Mouse (Mus musculus): ENCODE measurements at regions not wholly inside any gene's neighbourhood (a gene's known extent, or its start where the extent isn't known, plus 50 kb on each side); places are given as distances from the start of the nearest gene placed in this dataset.

DNA sequence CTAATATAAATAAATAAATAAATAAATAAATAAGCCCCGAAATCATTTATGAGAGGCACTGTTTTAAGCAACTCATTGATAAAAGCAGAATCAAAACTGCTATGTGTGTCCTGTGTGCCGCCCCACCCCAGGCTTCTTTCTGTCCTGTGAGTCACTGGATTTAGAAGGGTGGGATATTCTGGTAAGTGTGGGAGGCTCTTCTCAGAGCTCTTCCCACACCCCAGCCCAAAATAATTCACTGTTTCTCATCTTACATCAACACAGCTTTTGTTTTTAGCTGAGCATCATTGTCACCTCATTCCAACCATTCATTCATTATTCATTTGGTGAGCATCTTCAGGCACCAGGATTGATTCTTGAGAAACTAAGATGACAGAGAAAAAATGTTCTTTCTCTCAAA, 118.4 kb downstream of the Barx2 start:
- no peak for DNase-seq (ENCODE audit: low spot score)
- intact Hi-C loops (cut with DNase I): no loop called here

DNA sequence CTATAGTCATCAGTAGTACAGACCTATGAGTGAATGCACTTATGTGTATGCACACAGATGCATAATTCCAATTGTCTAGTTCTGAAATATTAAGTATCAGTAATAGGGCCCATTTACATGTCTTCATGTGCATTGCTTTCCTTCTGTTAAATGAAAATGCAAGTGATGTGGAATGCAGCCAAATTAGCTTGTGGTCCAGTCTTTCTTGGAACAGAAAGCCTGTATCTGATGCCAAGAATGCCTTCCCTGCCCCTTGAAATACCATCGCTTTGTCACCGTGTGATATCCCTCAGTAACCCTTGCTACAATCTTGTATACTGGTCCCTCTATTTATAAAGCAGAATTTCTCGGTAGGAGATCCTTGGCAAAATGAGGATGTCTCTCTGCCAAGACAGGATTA, 137.3 kb downstream of the Barx2 start:
- intact Hi-C loops (cut with DNase I): no loop called here
- no peak for DNase-seq (ENCODE audit: low spot score)

DNA sequence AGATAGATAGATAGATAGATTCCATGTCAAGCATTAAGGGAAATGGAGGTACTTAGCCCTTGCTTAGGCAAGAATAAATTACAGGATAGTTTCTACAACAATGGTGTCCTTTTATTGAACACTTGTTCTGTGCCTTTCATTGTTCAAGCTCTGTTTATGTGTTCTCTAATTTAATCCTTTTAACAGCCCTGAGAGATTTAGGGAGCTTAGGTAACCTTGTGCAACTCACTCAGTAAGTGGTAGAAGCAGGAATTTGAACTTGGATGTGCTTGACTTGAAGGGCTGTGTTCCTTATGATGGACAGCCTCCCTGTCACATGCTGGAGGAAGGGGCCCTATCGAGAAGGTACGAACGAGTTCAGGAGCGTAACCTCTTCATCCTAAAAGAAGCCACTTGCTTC, 147.9 kb downstream of the Barx2 start:
- no peak for DNase-seq (ENCODE audit: low spot score)

DNA sequence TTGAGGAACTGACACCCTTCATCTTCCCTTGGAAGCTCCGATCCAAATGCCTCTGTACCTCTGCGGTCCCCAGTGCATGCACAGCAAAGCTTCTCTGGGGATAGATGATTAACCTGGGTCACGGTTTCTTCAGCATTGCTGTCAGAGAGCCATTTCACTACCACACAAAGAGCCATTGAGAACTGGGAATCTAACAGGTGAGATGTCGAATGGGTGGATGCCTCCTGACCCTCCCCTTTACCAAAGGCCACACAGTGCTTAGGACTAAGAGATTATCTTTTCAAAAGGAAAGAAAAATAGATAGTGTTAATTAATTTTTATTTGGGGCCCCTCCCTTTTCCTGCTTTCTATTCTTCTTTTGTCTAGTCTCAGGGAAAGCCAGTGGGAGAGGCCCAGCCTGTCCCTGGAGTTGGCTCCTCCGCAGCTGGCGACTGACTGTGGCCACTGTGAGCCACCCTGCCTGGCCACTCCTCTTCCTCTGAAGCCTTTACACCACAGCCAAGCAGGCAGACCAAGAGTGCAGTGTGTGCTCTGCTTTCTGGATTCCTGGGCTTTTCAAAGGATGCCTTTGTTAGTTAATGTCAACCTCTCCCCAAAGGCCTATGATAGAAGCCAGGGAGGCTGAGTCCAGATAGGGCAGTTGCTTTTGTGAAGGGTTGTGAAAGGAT, 155.2 kb downstream of the Barx2 start:
- intact Hi-C loops (cut with DNase I): no loop called here
- no peak for DNase-seq (ENCODE audit: low spot score)

More for the DNA sequence above, 147.9 kb downstream of the Barx2 start:
- intact Hi-C loops (cut with DNase I): no loop called here

DNA sequence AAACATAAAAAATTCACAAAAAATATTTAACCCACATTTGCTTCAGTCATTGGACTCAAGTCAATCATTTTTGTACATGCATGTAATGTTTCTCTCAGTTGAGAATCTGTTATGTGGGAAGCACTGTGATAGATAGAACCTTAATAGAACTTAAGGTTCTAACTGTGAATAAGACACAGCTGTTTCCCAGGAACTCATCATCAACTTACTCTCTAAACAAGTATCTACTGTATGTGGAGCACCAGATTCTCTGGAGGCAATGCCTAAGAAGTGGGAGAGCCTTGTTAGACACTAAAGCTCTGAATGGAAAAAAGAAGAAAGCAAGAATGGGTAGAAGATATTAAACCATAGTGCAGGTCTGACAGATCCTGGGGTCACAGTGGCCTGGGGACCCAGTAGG, 182.8 kb downstream of the Barx2 start:
- no peak for DNase-seq (ENCODE audit: low spot score)
- intact Hi-C loops (cut with DNase I): no loop called here

DNA sequence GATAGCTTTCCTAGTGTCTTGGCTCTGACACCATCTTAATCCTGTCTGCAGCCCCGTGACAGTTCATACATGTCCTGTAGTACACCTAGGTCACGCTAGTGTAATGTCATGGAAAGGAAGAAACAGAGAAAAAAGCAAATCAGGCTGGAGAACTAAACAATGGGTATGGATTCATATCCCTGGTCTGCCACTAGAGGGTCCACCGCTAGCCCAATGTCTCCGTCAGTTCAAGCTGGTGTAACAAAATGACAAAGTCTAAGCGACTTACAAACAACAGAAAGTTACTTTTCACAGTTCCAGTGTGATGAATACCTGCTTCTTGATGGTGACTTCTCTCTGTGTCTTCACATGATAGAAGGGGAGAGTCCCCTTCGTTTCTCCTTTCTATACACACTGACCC, 194.0 kb downstream of the Barx2 start:
- DNase-seq (ENCODE audit: low spot score): no peak
- intact Hi-C loops (cut with DNase I): no loop called here

DNA sequence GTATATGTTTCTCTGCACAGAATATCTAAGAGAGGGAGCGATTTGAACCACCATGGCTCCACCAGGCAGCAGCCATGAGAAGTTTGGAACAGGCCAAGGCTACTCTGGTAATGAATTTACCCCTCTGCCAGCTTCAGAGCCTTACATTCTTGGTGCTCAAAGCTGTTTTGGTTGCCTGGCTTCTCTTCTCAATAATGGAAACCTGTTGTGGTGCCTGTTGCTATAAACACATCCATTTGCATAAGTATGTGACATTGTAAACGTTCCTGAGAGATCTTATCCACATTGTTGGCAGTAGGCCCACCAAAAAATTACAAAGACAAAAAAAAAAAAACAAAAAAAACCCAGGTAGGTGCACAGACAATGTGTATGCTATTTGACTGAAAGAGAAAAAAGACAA, 203.2 kb downstream of the Barx2 start:
- intact Hi-C loops (cut with DNase I): no loop called here
- DNase-seq (ENCODE audit: low spot score): no peak

DNA sequence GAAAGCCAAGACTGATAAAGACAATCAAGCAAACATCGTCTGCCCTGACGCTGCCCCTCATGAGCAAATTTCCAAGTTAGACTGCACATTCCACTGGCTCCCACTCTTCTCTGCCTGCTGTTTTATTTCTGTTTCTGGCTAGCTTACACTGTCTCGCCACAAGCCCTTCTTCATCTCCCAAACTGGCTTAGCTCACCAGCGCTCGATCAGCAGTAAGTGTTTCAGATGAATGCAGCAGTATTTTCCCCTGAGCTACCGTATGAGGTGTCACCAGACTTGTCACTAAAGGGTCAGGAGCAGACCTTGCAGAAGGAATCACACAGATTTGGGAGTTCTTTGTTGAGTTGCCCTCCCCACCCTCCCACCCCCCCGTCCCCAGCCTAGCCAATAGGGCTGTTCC, 206.6 kb downstream of the Barx2 start:
- intact Hi-C loops (cut with DNase I): no loop called here
- no peak for DNase-seq (ENCODE audit: low spot score)

DNA sequence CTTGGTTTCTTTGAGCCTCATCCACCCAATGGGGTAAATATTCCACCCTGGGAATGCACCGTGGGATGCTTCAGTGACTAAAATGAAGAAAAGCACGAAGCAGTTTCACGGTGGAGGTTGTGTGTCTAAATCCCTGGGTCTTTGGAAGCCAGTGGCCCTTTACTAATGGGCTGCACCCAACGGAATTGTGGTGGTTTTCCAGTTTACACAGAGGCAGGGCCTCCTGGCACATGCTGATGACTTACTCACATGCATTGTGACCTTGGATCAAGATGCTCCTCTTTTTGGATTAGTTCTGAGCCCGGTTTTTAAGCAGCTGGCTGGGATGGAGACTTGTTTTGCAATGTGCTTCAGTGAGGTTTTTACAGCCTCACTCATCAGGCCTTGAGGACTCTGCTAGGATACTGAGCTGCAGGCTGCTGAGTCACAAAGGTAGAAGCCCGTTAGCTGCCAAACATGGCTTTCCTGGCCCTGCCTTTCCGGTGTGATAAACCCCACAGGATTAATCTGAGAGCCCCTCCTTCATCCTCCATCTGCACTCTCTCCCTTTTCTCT, 222.3 kb downstream of the Barx2 start:
- intact Hi-C loops (cut with DNase I): no loop called here
- DNase-seq (ENCODE audit: low spot score): no peak

DNA sequence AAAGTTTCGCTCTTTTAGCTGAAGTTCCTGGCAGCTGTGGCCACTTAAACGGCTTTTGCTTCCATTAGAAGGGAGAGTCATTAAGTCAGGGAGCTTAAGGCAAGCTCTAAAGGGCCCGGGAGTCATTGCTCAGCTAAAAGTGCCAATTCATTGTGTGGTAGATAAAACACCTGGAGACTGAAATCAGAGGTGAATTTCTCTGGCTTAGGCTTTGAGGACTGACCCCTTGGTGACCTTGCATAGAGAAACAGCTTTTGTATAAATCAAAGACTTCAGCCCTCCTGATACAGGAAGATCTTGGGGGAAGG, 224.1 kb upstream of the Tmem45b start:
- intact Hi-C loops (cut with DNase I): no loop called here
- no peak for DNase-seq (ENCODE audit: low spot score)

DNA sequence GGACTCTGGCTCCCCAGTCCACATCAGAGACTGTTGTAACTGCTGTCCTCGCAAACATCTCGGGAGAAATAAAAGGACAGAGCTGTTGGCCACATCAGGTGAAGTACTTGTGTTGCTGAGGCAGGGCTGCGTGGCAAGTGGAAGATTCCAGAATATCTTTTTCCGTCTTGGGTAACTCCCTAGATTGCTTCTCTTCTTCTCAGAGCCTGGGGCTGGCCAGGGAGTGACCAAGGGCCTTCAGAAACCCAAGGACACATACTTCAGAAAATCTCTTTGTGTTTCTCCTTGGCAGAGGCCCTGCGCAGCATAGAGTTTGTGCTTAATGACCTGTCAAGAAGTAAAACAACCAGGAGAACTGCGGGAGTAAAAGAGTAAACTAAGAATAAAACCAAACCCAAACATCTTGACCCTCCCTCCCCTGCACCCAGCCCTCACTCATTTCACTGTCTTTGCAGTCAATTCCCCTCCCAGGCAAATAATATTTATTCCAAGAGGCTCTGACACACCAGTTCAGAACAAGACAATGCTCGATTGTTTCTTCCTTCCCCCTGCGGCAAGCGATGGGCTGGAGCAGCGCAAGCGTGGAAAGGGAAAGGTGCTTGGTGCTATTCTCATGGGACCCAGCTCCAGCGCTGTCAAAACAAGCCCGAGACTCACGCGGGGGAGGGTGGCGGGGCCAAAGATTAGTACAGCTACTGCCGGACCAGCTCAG, 223.6 kb upstream of the Tmem45b start:
- intact Hi-C loops (cut with DNase I): no loop called here

DNA sequence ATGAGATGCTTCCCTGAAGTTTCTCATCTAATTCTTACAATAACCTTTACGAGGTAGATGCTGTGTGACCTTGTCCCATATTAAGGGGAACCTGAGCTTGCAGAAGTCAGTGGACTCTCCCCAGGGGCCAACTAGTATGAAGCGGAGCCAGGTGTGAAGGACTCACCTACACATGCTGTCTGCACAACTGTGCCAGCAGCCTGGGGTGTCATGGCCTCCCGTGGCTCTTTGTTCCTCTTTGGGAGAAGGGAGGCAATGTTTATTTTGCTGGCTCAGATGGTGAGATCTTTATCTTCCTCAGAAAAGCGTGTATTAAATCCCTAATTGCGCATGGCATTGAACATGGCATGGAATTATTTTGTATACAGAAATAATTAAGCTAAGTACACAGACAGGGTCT, 222.2 kb upstream of the Tmem45b start:
- intact Hi-C loops (cut with DNase I): no loop called here
- no peak for DNase-seq (ENCODE audit: low spot score)

More for the DNA sequence above, 223.6 kb upstream of the Tmem45b start:
- DNase-seq (ENCODE audit: low spot score): peak; percentile 20

DNA sequence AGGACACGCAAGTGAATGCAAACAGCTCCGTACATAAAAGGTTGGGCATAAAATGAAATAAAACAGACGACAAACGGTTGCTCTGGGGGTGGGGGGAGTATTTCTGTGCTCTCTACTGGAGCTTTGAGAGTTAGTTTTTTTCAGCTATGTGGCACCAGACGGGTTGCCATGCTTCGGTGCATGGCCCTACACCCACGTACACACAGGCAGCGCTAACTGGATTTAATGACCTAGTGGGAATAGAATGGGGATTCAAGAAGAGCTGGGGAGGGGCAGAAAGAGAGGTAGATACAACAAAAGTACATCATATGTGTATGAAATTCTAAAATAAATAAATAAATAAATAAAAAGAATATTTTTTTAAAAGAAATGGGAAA, 220.5 kb upstream of the Tmem45b start:
- DNase-seq (ENCODE audit: low spot score): no peak
- intact Hi-C loops (cut with DNase I): no loop called here

DNA sequence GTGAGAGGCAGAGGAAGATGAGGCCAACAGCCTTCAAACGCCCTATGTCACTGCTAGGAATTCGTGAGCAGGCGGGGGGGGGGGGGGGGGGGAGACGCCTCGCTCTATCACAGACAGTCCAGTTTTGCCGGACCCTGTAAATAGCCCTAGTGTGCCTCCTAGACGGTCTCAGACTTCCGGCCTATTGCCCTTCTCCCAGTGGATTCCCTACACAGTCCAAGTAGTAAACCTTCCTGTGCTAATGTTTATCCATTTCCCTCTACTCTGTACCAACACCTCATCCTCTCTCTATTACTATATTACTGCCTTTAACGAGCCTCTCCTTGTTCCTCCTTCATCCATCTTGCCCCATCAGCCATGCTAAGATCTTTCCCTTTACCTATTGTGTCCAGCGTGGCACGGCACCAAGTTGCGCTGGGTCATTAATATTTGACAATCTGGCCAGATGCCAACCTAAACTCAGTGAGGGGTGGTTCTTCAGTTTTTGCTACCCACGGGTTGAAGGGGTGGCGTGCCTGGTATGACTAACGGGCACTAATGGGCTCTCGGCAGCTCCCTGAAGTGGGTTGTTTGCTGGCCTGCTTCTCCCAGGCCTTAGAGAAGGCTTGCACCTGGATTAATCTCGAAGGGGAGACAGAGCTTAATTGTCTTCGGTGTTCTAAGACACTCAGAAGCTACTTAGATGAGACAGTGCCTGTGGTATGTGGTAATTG, 220.0 kb upstream of the Tmem45b start:
- intact Hi-C loops (cut with DNase I): no loop called here

DNA sequence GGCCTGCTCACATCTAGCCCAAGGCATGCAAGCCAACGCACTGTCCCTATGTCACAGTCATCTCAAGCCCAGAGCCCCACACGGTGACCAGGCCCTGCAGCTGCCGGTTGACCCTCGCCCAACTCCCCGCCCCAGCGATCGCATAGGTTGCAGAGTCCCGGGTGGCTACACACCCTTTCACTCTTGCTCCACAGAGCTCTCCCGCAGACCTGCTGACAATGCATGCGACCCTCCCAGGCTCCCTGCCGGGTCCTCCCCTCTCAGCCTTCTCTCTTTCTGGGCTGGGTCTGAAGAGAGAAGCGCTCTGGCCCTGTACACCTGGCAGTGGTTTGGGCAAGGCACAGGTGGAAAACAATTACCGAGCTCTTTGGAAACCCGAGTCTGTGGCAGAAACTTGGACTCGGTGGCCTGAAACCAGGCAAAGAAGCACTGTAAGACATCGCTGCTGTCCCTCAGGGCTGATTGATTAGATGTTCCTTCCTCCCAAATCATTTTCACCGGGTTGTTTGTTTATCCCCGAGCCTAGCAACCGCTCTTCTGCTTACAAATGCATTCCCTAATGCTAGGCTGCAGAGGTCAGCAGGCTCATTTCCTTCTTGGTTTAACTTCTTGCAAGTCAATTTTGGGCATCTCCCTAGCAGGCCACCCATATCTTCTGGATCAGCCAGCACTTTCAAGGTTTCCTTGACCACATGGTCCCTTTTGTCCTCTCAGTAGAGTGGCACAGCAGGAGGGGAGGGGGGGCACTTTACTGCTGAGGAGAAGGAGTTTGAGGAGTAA, 219.2 kb upstream of the Tmem45b start:
- intact Hi-C loops (cut with DNase I): no loop called here
- DNase-seq (ENCODE audit: low spot score): no peak

More for the DNA sequence above, 220.0 kb upstream of the Tmem45b start:
- DNase-seq (ENCODE audit: low spot score): no peak

DNA sequence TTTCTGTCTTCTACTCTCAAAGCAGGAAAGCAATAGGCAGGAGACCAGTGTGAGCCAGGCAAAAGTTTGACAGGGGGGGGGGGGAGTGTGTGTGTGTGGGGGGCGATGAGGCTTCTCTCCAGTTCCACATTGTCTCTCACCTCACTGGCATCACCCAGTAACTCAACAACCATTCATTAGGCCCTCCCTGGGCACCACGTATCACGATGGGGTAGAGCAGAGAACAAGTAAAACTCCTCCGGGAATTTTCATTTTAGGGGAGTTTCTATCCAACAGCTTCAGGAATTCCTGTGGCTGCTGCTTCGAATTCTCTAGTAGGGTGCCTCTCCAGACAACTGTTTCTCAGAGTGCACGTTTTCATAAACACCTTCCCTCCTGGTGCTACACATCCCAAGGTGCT, 218.6 kb upstream of the Tmem45b start:
- intact Hi-C loops (cut with DNase I): no loop called here
- DNase-seq (ENCODE audit: low spot score): no peak

DNA sequence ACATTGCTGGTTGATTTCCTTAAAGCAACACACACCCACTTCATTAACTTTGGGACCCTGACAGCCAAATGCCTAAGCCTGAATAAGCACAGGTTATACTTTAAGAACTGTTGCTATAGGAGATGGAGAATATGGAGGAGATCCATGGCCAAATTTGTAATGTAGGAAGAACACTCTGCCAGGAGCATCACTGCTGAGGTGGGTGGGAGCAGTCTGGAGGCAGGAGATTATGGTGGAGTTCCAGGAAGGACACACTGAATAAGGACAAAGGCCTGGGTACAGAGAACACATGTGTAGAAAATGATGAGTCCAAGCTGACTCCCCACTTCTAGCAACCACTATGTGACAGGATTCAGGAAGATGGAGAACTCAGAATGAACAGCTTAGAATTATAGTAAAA, 212.9 kb upstream of the Tmem45b start:
- DNase-seq (ENCODE audit: low spot score): no peak
- intact Hi-C loops (cut with DNase I): no loop called here

DNA sequence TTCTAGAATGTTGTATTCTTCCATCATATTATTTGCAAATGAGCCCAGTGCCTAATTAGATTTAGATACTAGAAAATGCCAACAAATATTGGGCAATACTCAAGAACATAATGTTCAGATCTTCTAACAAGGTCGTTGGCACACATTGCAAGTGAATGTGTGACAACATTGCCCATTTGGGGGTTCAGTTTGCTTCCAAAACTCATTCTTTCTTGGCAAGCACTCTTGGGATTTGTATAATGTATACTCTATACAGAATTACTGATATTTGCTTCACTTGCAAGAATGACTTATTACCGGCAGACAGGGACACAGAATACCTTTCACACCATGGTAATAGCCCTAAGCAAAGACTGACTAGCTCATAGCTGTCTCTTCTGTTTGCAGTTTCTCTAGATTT, 194.8 kb upstream of the Tmem45b start:
- intact Hi-C loops (cut with DNase I): no loop called here

DNA sequence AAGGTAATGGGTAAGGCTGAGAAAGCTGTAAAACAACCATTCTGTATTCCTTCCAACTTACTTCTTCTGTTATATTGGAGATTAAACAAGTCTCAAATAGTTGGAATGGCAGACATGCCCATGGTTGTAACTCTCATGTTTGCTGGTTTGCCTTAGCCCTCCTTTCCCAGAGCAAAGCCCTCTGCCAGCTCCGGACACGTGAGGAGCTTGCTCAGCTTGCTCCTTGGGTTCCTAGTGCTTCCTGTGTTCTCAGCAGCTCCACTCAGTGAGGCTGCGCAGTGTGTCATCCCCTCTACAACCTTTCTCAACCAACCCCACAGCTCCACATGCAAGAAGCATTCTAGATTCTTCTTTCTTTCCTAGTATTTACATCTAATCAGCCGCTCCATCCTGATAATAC, 193.3 kb upstream of the Tmem45b start:
- DNase-seq (ENCODE audit: low spot score): no peak
- intact Hi-C loops (cut with DNase I): no loop called here

More for the DNA sequence above, 194.8 kb upstream of the Tmem45b start:
- no peak for DNase-seq (ENCODE audit: low spot score)

DNA sequence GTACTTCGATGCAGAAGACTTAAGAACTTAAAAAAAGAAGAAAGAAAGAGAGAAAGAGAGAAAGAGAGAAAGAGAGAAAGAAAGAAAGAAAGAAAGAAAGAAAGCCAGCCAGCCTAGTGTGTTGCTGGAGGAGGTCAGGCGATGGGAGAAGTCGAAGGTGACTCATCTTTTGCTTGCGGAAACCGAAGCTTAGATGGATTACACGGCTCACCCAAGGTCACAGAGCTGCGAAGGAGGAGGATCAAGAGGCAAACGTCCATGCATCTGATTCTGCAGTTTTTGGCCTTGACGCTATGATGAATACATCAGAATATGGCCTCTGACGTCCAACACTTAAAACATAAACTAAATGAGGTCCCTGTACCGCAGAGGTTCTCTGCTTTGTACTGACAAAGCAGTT, 192.4 kb upstream of the Tmem45b start:
- intact Hi-C loops (cut with DNase I): no loop called here
- DNase-seq (ENCODE audit: low spot score): no peak

DNA sequence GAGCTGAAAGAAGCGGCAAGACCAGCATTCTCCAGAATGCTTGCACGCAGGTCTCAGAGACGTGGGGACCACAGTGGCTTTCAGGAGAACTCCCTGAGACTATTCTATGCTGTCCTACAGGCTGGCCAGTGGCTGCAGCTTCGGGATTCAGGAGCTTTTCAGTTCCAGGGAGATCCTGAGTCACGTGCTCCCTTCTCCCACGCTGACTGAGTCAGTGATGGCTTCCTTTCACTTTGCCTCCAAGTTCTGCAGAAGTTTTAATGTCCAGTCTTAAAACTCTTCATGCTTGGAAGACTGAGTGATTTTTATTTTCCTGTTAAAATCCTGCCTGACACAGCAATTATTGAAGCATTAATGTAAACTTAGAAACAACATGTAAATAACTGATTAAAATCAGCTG, 190.5 kb upstream of the Tmem45b start:
- intact Hi-C loops (cut with DNase I): no loop called here
- DNase-seq (ENCODE audit: low spot score): no peak
